Mouse (Mus musculus): ENCODE data around the gene Sptbn1. TPM values are rescaled to one million over a fixed set of nuclear protein-coding genes. Genes with fewer than 3 reads are reported as not detected.

Sptbn1 gene
- polyA plus RNA-seq, 1 experiment from 2014 or later = 19.2 TPM

DNA sequence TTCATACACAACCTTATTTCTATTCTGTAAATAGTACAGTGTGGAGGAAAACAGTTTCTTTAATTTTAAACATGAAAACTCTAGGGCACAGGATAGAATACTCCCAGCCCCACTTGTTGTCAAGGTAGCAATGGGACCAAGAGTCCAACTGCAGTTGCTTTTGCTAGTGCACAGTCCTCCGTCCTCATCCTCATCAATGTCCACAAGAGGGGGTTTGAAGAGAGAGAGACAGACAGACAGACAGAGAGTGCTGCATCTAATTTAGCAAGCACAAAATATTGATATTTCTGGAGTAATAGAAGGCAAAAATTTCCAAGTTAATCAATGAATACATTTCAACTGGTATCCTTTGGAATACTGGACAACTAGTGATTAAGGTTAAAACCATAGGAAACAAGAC lies 120.1 kb downstream of the Sptbn1 start:
- H3K4me2 ChIP-seq (ENCODE audit: low read depth, low read length) = no peak overlapping the region
- TF ChIP-seq CTCF (IDR thresholded peaks at IDR 0.05; ENCODE audit: low read depth) = peak; percentile 45
- no peak for TF ChIP-seq EP300 (IDR thresholded peaks at IDR 0.05; ENCODE audit: low read depth)
- no peak overlapping the region for H3K4me3 ChIP-seq (ENCODE audit: low read depth, low read length)
- no peak overlapping the region for H3K9ac ChIP-seq (replicated peaks)
- H3K9me3 ChIP-seq (ENCODE audit: low read length) = no peaks in the 10 kb centered on the region
- H3K4me1 ChIP-seq (ENCODE audit: insufficient read depth) = no peaks in the 10 kb centered on the region
- no peaks in the 10 kb centered on the region for H3K27me3 ChIP-seq (ENCODE audit: insufficient read depth, low read length)
- WGBS (ENCODE audit: insufficient replicate concordance) = 83% methylated on average over 1 of the region's 1 CpGs
- no peak for ATAC-seq
- H3K36me3 ChIP-seq (replicated peaks; ENCODE audit: insufficient read depth, low read length) = peaks cover 61% of the 10 kb centered on the region
- H3K27ac ChIP-seq (ENCODE audit: low read depth) = no peak overlapping the region
- no peak for DNase-seq

DNA sequence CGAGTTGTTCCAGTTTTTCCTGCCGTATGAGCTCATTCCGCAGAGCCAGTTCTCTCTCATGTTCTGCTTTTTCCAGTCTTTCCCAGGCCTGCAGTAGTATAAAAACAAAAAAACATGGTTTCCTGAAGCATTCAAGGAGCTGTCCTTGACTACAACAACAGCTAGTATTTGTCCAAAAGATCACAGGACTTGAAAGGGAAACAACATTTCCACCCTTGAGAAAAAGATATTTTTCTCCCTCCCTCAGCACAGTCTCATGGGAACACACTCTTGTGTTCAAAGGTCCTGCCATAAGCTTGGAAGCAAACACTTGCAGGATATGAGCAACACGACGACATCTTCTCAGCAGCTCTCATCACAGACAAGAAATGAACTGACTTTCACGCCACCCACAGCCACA lies 124.9 kb downstream of the Sptbn1 start:
- ATAC-seq (peak; percentile 17; the same call in 1 of the 2 replicates), DNase-seq (no peak)
- H3K9me3 ChIP-seq (ENCODE audit: low read length) = no peaks in the 10 kb centered on the region
- no peaks in the 10 kb centered on the region for H3K27me3 ChIP-seq (ENCODE audit: insufficient read depth, low read length)
- no peak overlapping the region for H3K27ac ChIP-seq (ENCODE audit: low read depth)
- no peak overlapping the region for H3K4me2 ChIP-seq (ENCODE audit: low read depth, low read length)
- H3K36me3 ChIP-seq (replicated peaks; ENCODE audit: insufficient read depth, low read length) = peaks cover 79% of the 10 kb centered on the region
- no peak overlapping the region for H3K4me3 ChIP-seq (ENCODE audit: low read depth, low read length)
- no peak overlapping the region for H3K9ac ChIP-seq (replicated peaks)
- no peaks in the 10 kb centered on the region for H3K4me1 ChIP-seq (ENCODE audit: insufficient read depth)
- 81% methylated on average over 6 of the region's 6 CpGs for WGBS (ENCODE audit: insufficient replicate concordance)
- TF ChIP-seq EP300 (IDR thresholded peaks at IDR 0.05; ENCODE audit: low read depth) = no peak
- no peak for TF ChIP-seq CTCF (IDR thresholded peaks at IDR 0.05; ENCODE audit: low read depth)

- no peaks in the 10 kb centered on the region for H3K27me3 ChIP-seq (ENCODE audit: insufficient read depth, low read length)
- no peak overlapping the region for H3K4me2 ChIP-seq (ENCODE audit: low read depth, low read length)
- TF ChIP-seq EP300 (IDR thresholded peaks at IDR 0.05; ENCODE audit: low read depth) (peak; percentile 29; the same call in 1 of the 2 replicates), CTCF (IDR thresholded peaks at IDR 0.05; ENCODE audit: low read depth) (no peak)
- H3K36me3 ChIP-seq (replicated peaks; ENCODE audit: insufficient read depth, low read length) = peaks cover 88% of the 10 kb centered on the region
- 77% methylated on average over 17 of the region's 17 CpGs for WGBS (ENCODE audit: insufficient replicate concordance)
- no peak overlapping the region for H3K27ac ChIP-seq (ENCODE audit: low read depth)
- no peak for DNase-seq
- H3K4me1 ChIP-seq (ENCODE audit: insufficient read depth) = no peaks in the 10 kb centered on the region
- H3K9ac ChIP-seq (replicated peaks) = no peak overlapping the region
- no peaks in the 10 kb centered on the region for H3K9me3 ChIP-seq (ENCODE audit: low read length)
- peak; percentile 60 for ATAC-seq
- no peak overlapping the region for H3K4me3 ChIP-seq (ENCODE audit: low read depth, low read length)
Measured at GRCm38 (mm10) chr11:30139165-30139826, 128.7 kb downstream of the Sptbn1 start.

DNA sequence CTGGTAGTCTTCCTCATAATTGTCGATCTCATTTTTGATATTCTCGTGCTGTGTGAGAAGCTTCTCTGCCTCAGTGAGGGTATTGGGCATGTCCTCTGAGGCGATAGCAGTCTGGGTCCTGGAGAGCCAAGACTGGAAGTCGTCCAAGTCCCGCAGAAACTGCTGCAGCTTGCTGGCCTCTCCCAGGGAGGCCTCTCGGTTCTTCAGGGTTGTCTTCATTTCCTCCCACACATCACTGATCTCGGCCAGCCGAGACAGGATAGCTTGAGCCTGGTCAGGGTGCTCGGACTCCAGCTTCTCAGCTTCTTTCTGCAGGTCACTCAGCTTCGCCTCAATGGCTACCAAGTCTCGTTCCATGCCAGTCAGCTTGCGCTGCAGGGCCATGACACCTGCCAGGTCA lies 130.9 kb downstream of the Sptbn1 start:
- H3K4me1 ChIP-seq (ENCODE audit: insufficient read depth) = no peaks in the 10 kb centered on the region
- no peak overlapping the region for H3K4me3 ChIP-seq (ENCODE audit: low read depth, low read length)
- H3K27me3 ChIP-seq (ENCODE audit: insufficient read depth, low read length) = no peaks in the 10 kb centered on the region
- H3K4me2 ChIP-seq (ENCODE audit: low read depth, low read length) = no peak overlapping the region
- no peak overlapping the region for H3K27ac ChIP-seq (ENCODE audit: low read depth)
- DNase-seq (no peak), ATAC-seq (no peak)
- no peak overlapping the region for H3K9ac ChIP-seq (replicated peaks)
- H3K36me3 ChIP-seq (replicated peaks; ENCODE audit: insufficient read depth, low read length) = peaks cover 74% of the 10 kb centered on the region
- WGBS (ENCODE audit: insufficient replicate concordance) = 68% methylated on average over 12 of the region's 12 CpGs
- H3K9me3 ChIP-seq (ENCODE audit: low read length) = no peaks in the 10 kb centered on the region
- no peak for TF ChIP-seq EP300 (IDR thresholded peaks at IDR 0.05; ENCODE audit: low read depth)
- TF ChIP-seq CTCF (IDR thresholded peaks at IDR 0.05; ENCODE audit: low read depth) = no peak

GRCm38 (mm10) chr11:30134058-30134457 lies 133.9 kb downstream of the Sptbn1 start:
- Histone ChIP-seq H3K9me3 (ENCODE audit: low read length) (no peaks in the 10 kb centered on the region), H3K36me3 (replicated peaks; ENCODE audit: insufficient read depth, low read length) (peaks cover 68% of the 10 kb centered on the region), H3K4me2 (ENCODE audit: low read depth, low read length) (no peak overlapping the region), H3K27ac (ENCODE audit: low read depth) (no peak overlapping the region), H3K9ac (replicated peaks) (no peak overlapping the region), H3K27me3 (ENCODE audit: insufficient read depth, low read length) (no peaks in the 10 kb centered on the region), H3K4me1 (ENCODE audit: insufficient read depth) (no peaks in the 10 kb centered on the region), H3K4me3 (ENCODE audit: low read depth, low read length) (no peak overlapping the region)
- TF ChIP-seq CTCF (IDR thresholded peaks at IDR 0.05; ENCODE audit: low read depth) (no peak), EP300 (IDR thresholded peaks at IDR 0.05; ENCODE audit: low read depth) (no peak)
- DNase-seq (no peak), ATAC-seq (no peak)
- 57% methylated on average over 1 of the region's 1 CpGs for WGBS (ENCODE audit: insufficient replicate concordance)

DNA sequence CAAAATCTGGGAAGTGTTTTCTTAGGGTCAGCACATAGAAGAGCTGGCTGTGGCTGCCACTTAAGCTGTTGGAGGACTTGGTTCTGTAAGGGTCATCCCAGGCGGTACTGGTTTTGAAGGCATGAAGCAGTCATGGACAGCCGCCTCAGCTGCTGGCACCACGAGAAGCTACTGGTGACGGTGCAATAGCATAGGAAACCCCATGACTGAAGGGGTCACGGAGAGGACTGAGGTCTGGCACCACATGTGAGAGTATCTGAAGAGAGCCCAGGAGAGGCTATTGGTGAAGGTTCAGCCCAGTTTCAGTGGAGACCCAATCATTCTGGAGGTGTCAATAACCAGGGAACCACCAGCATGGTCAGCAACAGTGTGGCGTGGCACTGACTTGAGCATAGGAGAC lies 135.4 kb downstream of the Sptbn1 start:
- no peak for TF ChIP-seq CTCF (IDR thresholded peaks at IDR 0.05; ENCODE audit: low read depth)
- TF ChIP-seq EP300 (IDR thresholded peaks at IDR 0.05; ENCODE audit: low read depth) = no peak
- peaks cover 65% of the 10 kb centered on the region for H3K36me3 ChIP-seq (replicated peaks; ENCODE audit: insufficient read depth, low read length)
- H3K9ac ChIP-seq (replicated peaks) = no peak overlapping the region
- 78% methylated on average over 6 of the region's 6 CpGs for WGBS (ENCODE audit: insufficient replicate concordance)
- DNase-seq (no peak), ATAC-seq (no peak)
- no peaks in the 10 kb centered on the region for H3K9me3 ChIP-seq (ENCODE audit: low read length)
- no peak overlapping the region for H3K4me3 ChIP-seq (ENCODE audit: low read depth, low read length)
- no peaks in the 10 kb centered on the region for H3K4me1 ChIP-seq (ENCODE audit: insufficient read depth)
- no peak overlapping the region for H3K4me2 ChIP-seq (ENCODE audit: low read depth, low read length)
- H3K27me3 ChIP-seq (ENCODE audit: insufficient read depth, low read length) = no peaks in the 10 kb centered on the region
- H3K27ac ChIP-seq (ENCODE audit: low read depth) = no peak overlapping the region
